8 mouse cellular contexts compared by ENCODE assay signal in the genomic region with DNA sequence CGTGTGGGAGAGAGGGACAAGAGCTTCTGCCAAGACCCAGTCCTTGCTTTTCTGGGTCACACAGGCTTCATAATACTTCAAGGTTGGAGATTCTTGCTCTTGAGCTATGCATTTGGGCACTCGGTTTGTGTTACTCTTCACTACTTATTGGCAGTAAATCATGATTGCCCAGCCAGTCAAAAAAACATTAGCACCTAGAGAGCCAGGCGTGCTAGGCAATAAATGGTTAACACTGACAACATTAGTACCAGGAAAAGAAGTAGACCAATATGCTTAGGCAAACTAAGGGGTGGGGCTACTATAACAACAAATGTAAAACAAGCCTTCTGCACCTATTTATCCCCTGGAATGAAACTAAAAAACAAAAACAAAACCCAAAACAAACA. TPM values are rescaled to one million over a fixed set of nuclear protein-coding genes. Genes with fewer than 3 reads are reported as not detected.
DNase-seq lines count a peak whose midpoint lies in the region; ATAC-seq and TF ChIP-seq lines count a peak whose summit lies in the region.

No protein-coding gene starts in this region.

- peaks cover 21% of the 10 kb centered on the region; the same call in 1 of the 2 replicates for H3K36me3 ChIP-seq in lung, embryonic 14.5 days (ENCODE audit: insufficient read depth)
- peaks cover 28% of the 10 kb centered on the region; the same call in 1 of the 2 replicates for H3K36me3 ChIP-seq in limb, embryonic 12.5 days
- H3K36me3 ChIP-seq in neural tube, embryonic 15.5 days, result no peaks in the 10 kb centered on the region; the same call in 1 of the 2 replicates

- H3K4me2 ChIP-seq in lung, embryonic 14.5 days, result peak overlapping the region; percentile 67
- peak overlapping the region; percentile 73 for H3K4me2 ChIP-seq in limb, embryonic 12.5 days
- peak overlapping the region; percentile 94 for H3K4me2 ChIP-seq in neural tube, embryonic 15.5 days

- peak overlapping the region; percentile 95 for H3K9ac ChIP-seq in lung, embryonic 14.5 days
- H3K9ac ChIP-seq in limb, embryonic 12.5 days (replicated peaks), result peak overlapping the region; percentile 93
- H3K9ac ChIP-seq in neural tube, embryonic 15.5 days (replicated peaks), result peak overlapping the region; percentile 66

- peaks cover 14% of the 10 kb centered on the region; the same call in 1 of the 2 replicates for H3K4me1 ChIP-seq in lung, embryonic 14.5 days (ENCODE audit: insufficient read depth)
- H3K4me1 ChIP-seq in embryonic fibroblast, embryonic 13.5 days (ENCODE audit: control insufficient read depth, insufficient read depth, low read length), result peaks cover 9% of the 10 kb centered on the region
- H3K4me1 ChIP-seq in limb, embryonic 12.5 days (replicated peaks), result peaks cover 28% of the 10 kb centered on the region
- peaks cover 19% of the 10 kb centered on the region for H3K4me1 ChIP-seq in neural tube, embryonic 15.5 days

- ATAC-seq in lung, embryonic 14.5 days (ENCODE audit: insufficient read depth), result no peak
- ATAC-seq in limb, embryonic 12.5 days (ENCODE audit: insufficient number of reproducible peaks, insufficient read depth, low FRiP score, low TSS enrichment, low read depth), result no peak
- no peak; the same call in 1 of the 2 replicates for ATAC-seq in neural tube, embryonic 15.5 days (ENCODE audit: low FRiP score)
- no peak for ATAC-seq in inflammation-experienced regulatory T-cells, adult 6 months

- TF ChIP-seq POLR2A in embryonic fibroblast, embryonic 13.5 days (IDR thresholded peaks at IDR 0.05; ENCODE audit: low read depth, low read length), result no peak

- H3K27ac ChIP-seq in lung, embryonic 14.5 days (ENCODE audit: low read depth), result peak overlapping the region; percentile 98
- peak overlapping the region; percentile 33; the same call in 1 of the 2 replicates for H3K27ac ChIP-seq in embryonic fibroblast, embryonic 13.5 days (ENCODE audit: insufficient read depth, low read length)
- H3K27ac ChIP-seq in limb, embryonic 12.5 days, result peak overlapping the region; percentile 97
- peak overlapping the region; percentile 79 for H3K27ac ChIP-seq in neural tube, embryonic 15.5 days (replicated peaks)

- H3K27me3 ChIP-seq in lung, embryonic 14.5 days (ENCODE audit: insufficient read depth, low read length), result no peaks in the 10 kb centered on the region
- no peaks in the 10 kb centered on the region for H3K27me3 ChIP-seq in limb, embryonic 12.5 days
- no peaks in the 10 kb centered on the region for H3K27me3 ChIP-seq in neural tube, embryonic 15.5 days (replicated peaks)

- 5% methylated on average over 3 of the region's 3 CpGs for WGBS in lung, embryonic 14.5 days
- 0% methylated on average over 3 of the region's 3 CpGs for WGBS in limb, embryonic 12.5 days
- 1% methylated on average over 3 of the region's 3 CpGs for WGBS in neural tube, embryonic 15.5 days

- no peak for TF ChIP-seq CTCF in lung, embryonic 14.5 days (IDR thresholded peaks at IDR 0.05; ENCODE audit: low read depth)
- TF ChIP-seq CTCF in embryonic fibroblast, embryonic 13.5 days (IDR thresholded peaks at IDR 0.05; ENCODE audit: borderline replicate concordance, insufficient read depth, low read length), result no peak

- H3K9me3 ChIP-seq in lung, embryonic 14.5 days (ENCODE audit: low read depth, low read length), result no peaks in the 10 kb centered on the region
- H3K9me3 ChIP-seq in limb, embryonic 12.5 days, result no peaks in the 10 kb centered on the region
- H3K9me3 ChIP-seq in neural tube, embryonic 15.5 days (replicated peaks), result no peaks in the 10 kb centered on the region

- H3K4me3 ChIP-seq in lung, embryonic 14.5 days (ENCODE audit: low read depth, low read length), result peak overlapping the region; percentile 89
- peak overlapping the region; percentile 64 for H3K4me3 ChIP-seq in embryonic fibroblast, embryonic 13.5 days (ENCODE audit: insufficient read depth, low read length)
- peak overlapping the region; percentile 94 for H3K4me3 ChIP-seq in limb, embryonic 12.5 days (replicated peaks)
- H3K4me3 ChIP-seq in neural tube, embryonic 15.5 days (replicated peaks), result peak overlapping the region; percentile 74

- DNase-seq in lung, embryonic 14.5 days, result no peak
- no peak for DNase-seq in lung, postnatal 25 days (ENCODE audit: low spot score)
- DNase-seq in gastrocnemius, postnatal 10 days, result no peak
- no peak for DNase-seq in cerebellum, postnatal 4 days (ENCODE audit: low spot score in 2 of 2)

RNA-seq across cellular contexts. Expression of a gene that starts 0.4 kb away (rescaled TPM):
- 51.0 and 53.9 TPM in 2 replicates for polyA plus RNA-seq in lung, embryonic 14.5 days (2014; fragmentation: Nextera tagmentation; extraction: Ambion mirVana)
- polyA plus RNA-seq in embryonic fibroblast, embryonic 13.5 days (2011; ENCODE audit: insufficient read length, low read depth, missing spikeins), result 21.3 and 25.8 TPM in 2 replicates
- 73.8 and 77.2 TPM in 2 replicates for polyA plus RNA-seq in limb, embryonic 12.5 days (2016; fragmentation: Nextera tagmentation; extraction: Ambion mirVana)
- polyA plus RNA-seq in neural tube, embryonic 15.5 days (2015; fragmentation: Nextera tagmentation; extraction: Ambion mirVana), result 11.9 and 24.5 TPM in 2 replicates
- 1 to 10 TPM; 5.5 to 8.7 TPM for total RNA-seq in gastrocnemius, postnatal 10 days (2021)
- polyA plus RNA-seq in inflammation-experienced regulatory T-cells, adult 6 months (2017; shearing (Covaris generic)), result 10 to 100 TPM; 24.0 to 29.1 (median 26.9) TPM

RNA-seq across cellular contexts. Expression of a gene that starts 30.6 kb away (rescaled TPM):
- polyA plus RNA-seq in lung, embryonic 14.5 days (2014; fragmentation: Nextera tagmentation; extraction: Ambion mirVana), result 142 and 145 TPM in 2 replicates
- 439 and 560 TPM in 2 replicates for polyA plus RNA-seq in embryonic fibroblast, embryonic 13.5 days (2011; ENCODE audit: insufficient read length, low read depth, missing spikeins)
- 152 and 154 TPM in 2 replicates for polyA plus RNA-seq in limb, embryonic 12.5 days (2016; fragmentation: Nextera tagmentation; extraction: Ambion mirVana)
- polyA plus RNA-seq in neural tube, embryonic 15.5 days (2015; fragmentation: Nextera tagmentation; extraction: Ambion mirVana), result 74.6 and 85.4 TPM in 2 replicates
- 100 to 1,000 TPM in 1 of 2 experiments, 10 to 100 TPM in 1; 96.3 to 130 TPM for total RNA-seq in gastrocnemius, postnatal 10 days (2021)
- polyA plus RNA-seq in inflammation-experienced regulatory T-cells, adult 6 months (2017; shearing (Covaris generic)), result 10 to 100 TPM in 1 of 3 experiments, 1 to 10 TPM in 2; 1.2 to 14.7 (median 2.5) TPM

RNA-seq across cellular contexts. Expression of a gene that starts 37.1 kb away (rescaled TPM):
- polyA plus RNA-seq in lung, embryonic 14.5 days (2014; fragmentation: Nextera tagmentation; extraction: Ambion mirVana), result 0.07 TPM in 1 of 2 replicates, not detected in the other
- 0.12 and 0.32 TPM in 2 replicates for polyA plus RNA-seq in embryonic fibroblast, embryonic 13.5 days (2011; ENCODE audit: insufficient read length, low read depth, missing spikeins)
- 0.24 and 0.85 TPM in 2 replicates for polyA plus RNA-seq in limb, embryonic 12.5 days (2016; fragmentation: Nextera tagmentation; extraction: Ambion mirVana)
- 0.09 and 0.17 TPM in 2 replicates for polyA plus RNA-seq in neural tube, embryonic 15.5 days (2015; fragmentation: Nextera tagmentation; extraction: Ambion mirVana)
- 1 to 10 TPM; 3.8 TPM for total RNA-seq in gastrocnemius, postnatal 10 days (2021)
- polyA plus RNA-seq in inflammation-experienced regulatory T-cells, adult 6 months (2017; shearing (Covaris generic)), result 1 to 10 TPM in 1 of 3 experiments, under 1 TPM in 2; 0.40 to 1.5 (median 0.50) TPM

RNA-seq across cellular contexts. Expression of a gene that starts 37.9 kb away (rescaled TPM):
- polyA plus RNA-seq in lung, embryonic 14.5 days (2014; fragmentation: Nextera tagmentation; extraction: Ambion mirVana), result 2.7 and 3.7 TPM in 2 replicates
- polyA plus RNA-seq in embryonic fibroblast, embryonic 13.5 days (2011; ENCODE audit: insufficient read length, low read depth, missing spikeins), result 4.7 and 6.3 TPM in 2 replicates
- 2.6 and 3.4 TPM in 2 replicates for polyA plus RNA-seq in limb, embryonic 12.5 days (2016; fragmentation: Nextera tagmentation; extraction: Ambion mirVana)
- 2.3 and 2.8 TPM in 2 replicates for polyA plus RNA-seq in neural tube, embryonic 15.5 days (2015; fragmentation: Nextera tagmentation; extraction: Ambion mirVana)
- 10 to 100 TPM; 31.9 to 32.4 TPM for total RNA-seq in gastrocnemius, postnatal 10 days (2021)
- 10 to 100 TPM; 19.0 to 23.8 (median 22.1) TPM for polyA plus RNA-seq in inflammation-experienced regulatory T-cells, adult 6 months (2017; shearing (Covaris generic))

RNA-seq across cellular contexts. Expression of a gene that starts 45.1 kb away (rescaled TPM):
- polyA plus RNA-seq in lung, embryonic 14.5 days (2014; fragmentation: Nextera tagmentation; extraction: Ambion mirVana), result 33.2 and 36.2 TPM in 2 replicates
- 23.4 and 33.0 TPM in 2 replicates for polyA plus RNA-seq in embryonic fibroblast, embryonic 13.5 days (2011; ENCODE audit: insufficient read length, low read depth, missing spikeins)
- 37.2 and 37.7 TPM in 2 replicates for polyA plus RNA-seq in limb, embryonic 12.5 days (2016; fragmentation: Nextera tagmentation; extraction: Ambion mirVana)
- polyA plus RNA-seq in neural tube, embryonic 15.5 days (2015; fragmentation: Nextera tagmentation; extraction: Ambion mirVana), result 33.6 and 34.6 TPM in 2 replicates
- total RNA-seq in gastrocnemius, postnatal 10 days (2021), result 10 to 100 TPM; 13.8 to 20.8 TPM
- polyA plus RNA-seq in inflammation-experienced regulatory T-cells, adult 6 months (2017; shearing (Covaris generic)), result 10 to 100 TPM; 27.4 to 30.8 (median 30.8) TPM

Comparison
In these comparisons a context has a peak if more than half of its experiments do, and no peak if none do; other contexts are left out.
1. H3K27ac ChIP-seq: peak in every context shown above with its lines; median percentile 98 in lung, embryonic 14.5 days; 97 in limb, embryonic 12.5 days; 79 in neural tube, embryonic 15.5 days; 33 in embryonic fibroblast, embryonic 13.5 days.